Mouse (Mus musculus): ENCODE results near the gene Mybpc2.

GRCm38 (mm10) chr7:44535657-44536589 is 11.5 kb upstream of the Mybpc2 start:
- no peak for TF ChIP-seq CTCF (conservative IDR thresholded peaks at IDR 0.05; ENCODE audit: low read length)
- TF ChIP-seq NANOG (IDR thresholded peaks at IDR 0.05; ENCODE audit: borderline replicate concordance, low read length) = no peak
